Mouse (Mus musculus) lung, embryonic 15.5 days (tissue): ENCODE results near the gene Gm37596. TPM values are rescaled to one million over a fixed set of nuclear protein-coding genes. Genes with fewer than 3 reads are reported as not detected.
"Not testable (repeated sequence)": the region's sequence is repeated elsewhere in the genome, so short reads cannot be mapped to it uniquely, and the experiment has no call there.

ENCODE experiments used
- ATAC-seq: fragments of 200-750 bp; cut with Nextera tagmentation; 2 replicates; pipeline ENCODE4 v1.8.0; 2017; ENCODE audit warnings: moderate number of reproducible peaks, borderline replicate concordance; ENCODE audit not compliant: low FRiP score, low TSS enrichment; ENCODE audit errors: extremely low read depth
- H3K27ac ChIP-seq: fragments of 300-500 bp; sonication (generic); 2 replicates; pipeline ENCODE4 v1.5.1; 2015; ENCODE audit warnings: moderate library complexity, mild to moderate bottlenecking, inconsistent platforms
- H3K27me3 ChIP-seq: fragments of 300-500 bp; sonication (generic); 2 replicates; pipeline ENCODE4 v1.6.1; 2015; ENCODE audit warnings: inconsistent platforms
- H3K36me3 ChIP-seq: fragments of 300-500 bp; sonication (generic); 2 replicates; pipeline ENCODE4 v1.6.1; 2015; ENCODE audit warnings: inconsistent platforms
- H3K4me1 ChIP-seq: fragments of 300-500 bp; sonication (generic); 2 replicates; pipeline ENCODE4 v1.6.1; 2015; ENCODE audit warnings: inconsistent platforms
- H3K4me2 ChIP-seq: fragments of 300-500 bp; sonication (generic); 2 replicates; pipeline ENCODE4 v1.6.1; 2015; ENCODE audit warnings: inconsistent platforms, mild to moderate bottlenecking, moderate library complexity
- H3K4me3 ChIP-seq: fragments of 300-500 bp; sonication (generic); 2 replicates; pipeline ENCODE4 v1.5.1; 2015; ENCODE audit warnings: mild to moderate bottlenecking, inconsistent platforms
- H3K9ac ChIP-seq: fragments of 300-500 bp; sonication (generic); 2 replicates; pipeline ENCODE4 v1.6.1; 2015; ENCODE audit warnings: inconsistent platforms
- H3K9me3 ChIP-seq: fragments of 300-500 bp; sonication (generic); 2 replicates; pipeline ENCODE4 v1.6.1; 2016; ENCODE audit warnings: inconsistent platforms
- WGBS: fragments of 180-500 bp; shearing (Covaris S2); methylation state at CpG from one replicate; pipeline ENCODE4 v1.1.7; 2015; 5-methylcytosine and 5-hydroxymethylcytosine counted together
- polyA plus RNA-seq: library from polyadenylated mRNA; unstranded; fragments of >200 nt; fragmentation: Nextera tagmentation; extraction: Ambion mirVana; gene quantifications from 2 replicates; pipeline ENCODE4 v1.2.1, GENCODE M21; 2015

Gm37596 gene
- polyA plus RNA-seq: not detected in 2 replicates

DNA sequence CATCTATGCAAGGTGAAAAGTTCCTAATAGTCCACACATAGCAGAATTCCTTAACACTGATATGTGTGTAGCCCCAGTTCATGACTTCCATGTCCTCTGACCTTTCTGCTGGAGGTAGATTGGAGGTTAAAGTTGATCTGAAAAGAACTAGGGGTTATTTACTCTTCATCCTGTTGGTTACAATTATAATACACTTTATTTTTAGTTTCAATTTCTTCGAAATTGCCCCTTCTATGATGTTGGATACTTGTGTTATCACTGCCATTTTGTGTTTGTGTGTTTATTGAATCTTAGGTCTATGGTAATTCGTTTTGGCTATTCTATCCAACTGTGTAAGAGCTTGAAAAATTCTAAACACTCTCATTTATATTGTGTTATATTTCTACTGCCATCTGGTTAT is at the start of gene Gm37596:
Gene Gm37596, minus strand, starts transcription at position 101 of the 400 bp plus-strand sequence.
- H3K4me1 ChIP-seq, H3K36me3 ChIP-seq: not testable (repeated sequence)
- WGBS: 56% methylated on average over 1 of the region's 2 CpGs

DNA sequence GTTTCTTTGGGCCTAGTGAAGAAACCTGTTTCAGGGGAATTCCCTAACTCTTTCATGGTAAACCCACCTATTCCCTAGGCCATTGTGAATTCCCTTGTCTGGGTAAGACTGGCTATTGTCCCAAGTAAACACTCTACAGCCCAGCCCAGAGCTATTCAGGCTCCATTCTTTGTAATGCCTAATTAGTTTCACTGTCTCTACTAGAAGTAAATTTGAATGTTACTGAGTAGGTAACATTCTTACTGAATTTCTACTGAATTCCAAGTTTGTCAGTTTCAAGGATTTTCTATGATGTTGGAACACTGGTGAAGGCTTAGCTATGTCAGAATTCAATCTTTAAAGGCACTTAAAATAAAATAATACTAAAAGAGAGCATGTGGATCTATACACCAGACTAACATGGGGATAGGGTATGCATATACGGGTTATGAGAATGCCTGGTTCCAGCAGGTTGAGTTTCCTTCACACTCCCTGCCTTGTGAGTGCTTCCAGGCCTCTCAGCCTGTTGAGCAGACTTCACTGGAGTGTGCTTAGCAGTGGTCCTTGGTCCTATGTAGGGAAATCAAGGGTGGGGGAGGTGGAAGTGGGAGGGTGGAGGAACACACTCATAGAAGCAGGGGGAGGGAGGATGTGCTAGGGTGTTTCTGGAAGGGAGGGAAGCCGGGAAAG is 16.2 kb upstream of the Gm37596 start:
- not testable (repeated sequence) for H3K27me3 ChIP-seq, H3K4me1 ChIP-seq, H3K36me3 ChIP-seq, H3K9ac ChIP-seq, H3K4me3 ChIP-seq, H3K27ac ChIP-seq, H3K4me2 ChIP-seq, ATAC-seq, H3K9me3 ChIP-seq
- 80% methylated on average over 2 of the region's 2 CpGs for WGBS

More for the DNA sequence above, at the start of gene Gm37596:
- not testable (repeated sequence) for H3K9me3 ChIP-seq, H3K27me3 ChIP-seq, H3K27ac ChIP-seq, H3K4me3 ChIP-seq, H3K9ac ChIP-seq, H3K4me2 ChIP-seq, ATAC-seq

DNA sequence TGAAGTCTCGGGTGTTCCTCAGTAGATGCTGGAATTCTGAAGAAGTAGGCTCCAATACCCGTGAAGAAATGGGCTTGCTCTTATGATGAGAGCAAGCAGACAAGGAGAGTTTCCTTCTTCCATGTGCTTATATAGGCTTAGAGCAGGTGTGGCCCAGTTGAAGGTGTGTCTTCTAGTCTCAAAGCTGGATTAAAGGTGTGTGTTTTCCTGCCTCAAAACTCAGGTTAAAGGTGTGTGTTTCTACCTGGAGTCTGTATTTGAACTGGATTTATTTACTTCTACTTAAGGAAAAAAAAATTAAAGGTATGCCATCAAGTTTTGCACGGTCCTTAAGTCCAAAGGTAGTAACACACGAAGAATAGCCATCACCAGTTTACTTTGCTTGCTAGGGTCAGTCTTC is 16.7 kb downstream of the Gm37596 start, which contains the start of gene Tdpoz1:
Gene Tdpoz1, minus strand, starts transcription at position 101 of the 400 bp plus-strand sequence.
- not testable (repeated sequence) for H3K4me1 ChIP-seq, H3K4me2 ChIP-seq, ATAC-seq, H3K9ac ChIP-seq, H3K27ac ChIP-seq, H3K4me3 ChIP-seq, H3K36me3 ChIP-seq, H3K9me3 ChIP-seq, H3K27me3 ChIP-seq
- 66% methylated on average over 3 of the region's 4 CpGs for WGBS

DNA sequence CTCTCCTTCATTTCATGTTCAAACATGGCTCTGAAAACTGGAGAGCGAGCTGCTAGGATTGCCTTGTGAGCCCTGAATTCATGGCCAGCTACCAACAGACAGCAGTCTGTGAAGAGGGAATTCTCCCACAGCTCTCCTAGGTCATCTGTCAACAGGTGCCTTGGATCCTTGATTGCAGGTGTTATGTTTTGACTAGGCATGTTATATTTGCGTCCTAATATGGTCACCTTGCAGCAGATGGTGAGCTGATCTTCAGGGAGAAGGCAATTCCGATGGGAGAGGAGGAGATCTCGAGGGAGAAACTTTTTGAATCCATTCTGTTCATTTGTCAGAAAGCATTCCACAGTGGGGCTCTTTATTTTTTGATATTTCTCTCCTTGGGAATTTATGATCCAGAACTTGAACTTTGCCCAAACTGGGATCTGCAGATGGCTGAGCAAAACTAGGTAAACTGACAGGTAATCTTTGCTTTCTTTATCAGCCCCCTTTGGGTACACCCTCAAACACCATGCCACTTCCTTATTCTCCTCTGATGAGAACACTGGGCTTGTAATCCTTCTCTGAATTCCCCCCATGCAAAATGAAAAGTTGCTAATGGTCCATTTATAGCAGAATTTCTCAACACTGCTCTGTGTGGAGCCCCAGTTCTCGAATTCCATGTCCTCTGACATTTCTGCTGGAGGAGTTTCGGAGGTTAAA is 21.9 kb downstream of the Gm37596 start:
- H3K27ac ChIP-seq, H3K4me3 ChIP-seq, ATAC-seq, H3K27me3 ChIP-seq, H3K9ac ChIP-seq, H3K36me3 ChIP-seq, H3K9me3 ChIP-seq, H3K4me1 ChIP-seq, H3K4me2 ChIP-seq: not testable (repeated sequence)
- 71% methylated on average over 5 of the region's 6 CpGs for WGBS

DNA sequence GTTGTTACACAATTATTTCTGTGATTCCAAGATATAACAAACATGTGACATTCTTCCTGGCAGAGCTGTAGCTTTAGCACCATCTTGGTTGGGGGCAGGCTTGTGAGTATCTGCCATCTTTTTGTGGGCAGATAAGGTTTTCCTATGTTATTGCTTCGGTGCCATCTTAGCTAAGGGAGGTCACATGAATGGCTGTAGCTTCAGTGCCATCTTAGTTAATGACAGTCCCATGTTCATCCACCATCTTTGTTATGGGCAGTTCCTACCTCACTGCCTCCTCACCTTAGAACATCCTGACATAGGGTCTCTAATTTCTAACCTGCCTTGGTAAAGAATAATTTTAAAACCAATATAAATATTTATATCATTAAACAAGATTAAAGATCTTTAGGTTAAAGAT is 38.6 kb downstream of the Gm37596 start:
- no peak overlapping the region for H3K4me2 ChIP-seq
- H3K4me1 ChIP-seq: no peaks in the 10 kb centered on the region
- no peaks in the 10 kb centered on the region for H3K27me3 ChIP-seq
- H3K9ac ChIP-seq: no peak overlapping the region
- ATAC-seq: no peak
- no peaks in the 10 kb centered on the region for H3K36me3 ChIP-seq
- H3K27ac ChIP-seq: no peak overlapping the region
- H3K9me3 ChIP-seq: no peaks in the 10 kb centered on the region
- WGBS: 68% methylated on average over 1 of the region's 1 CpGs
- H3K4me3 ChIP-seq: no peak overlapping the region

DNA sequence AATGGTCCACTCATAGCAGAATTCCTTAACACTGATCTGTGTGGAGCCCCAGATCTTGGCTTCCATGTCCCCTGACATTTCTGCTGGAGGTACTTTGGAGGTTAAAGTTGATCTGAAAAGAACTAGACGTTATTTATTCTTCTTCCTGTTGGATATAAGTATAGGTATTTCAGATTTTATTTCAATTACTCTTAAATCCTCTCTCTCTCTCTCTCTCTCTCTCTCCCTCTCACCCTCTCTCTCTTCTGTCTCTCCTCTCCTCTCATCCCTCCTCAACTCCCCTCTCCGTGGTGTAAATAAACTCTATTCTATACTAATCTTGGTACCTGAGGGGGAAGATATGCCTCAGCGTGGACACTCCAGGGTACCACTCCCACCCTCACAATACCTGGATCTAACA is 40.3 kb downstream of the Gm37596 start, which contains the start of gene Tdpoz2:
Gene Tdpoz2, minus strand, starts transcription at position 101 of the 400 bp plus-strand sequence.
- Histone ChIP-seq H3K36me3 (no peaks in the 10 kb centered on the region), H3K4me1 (no peaks in the 10 kb centered on the region), H3K27ac (no peak within 1 kb of the TSS), H3K4me2 (no peak within 1 kb of the TSS), H3K9ac (no peak within 1 kb of the TSS), H3K9me3 (no peaks in the 10 kb centered on the region), H3K27me3 (no peaks in the 10 kb centered on the region), H3K4me3 (no peak within 1 kb of the TSS)
- ATAC-seq: no peak
- 67% methylated on average over 3 of the region's 3 CpGs for WGBS

Other genes with a start within 250 kb of the Gm37596 start
- gene Tchhl1, start 224.3 kb downstream of the Gm37596 start, polyA plus RNA-seq: not detected in 2 replicates
- gene S100a11, start 172.6 kb downstream of the Gm37596 start, polyA plus RNA-seq: 1,226 and 1,272 TPM in 2 replicates
- 277 and 280 TPM in 2 replicates for gene S100a10, start 138.0 kb downstream of the Gm37596 start, polyA plus RNA-seq
- not detected in 2 replicates for gene Tdpoz2, start 40.4 kb downstream of the Gm37596 start, polyA plus RNA-seq
- not detected in 2 replicates for gene Tdpoz1, start 16.8 kb downstream of the Gm37596 start, polyA plus RNA-seq
- not detected in 2 replicates for gene Gm5773, start 79.9 kb upstream of the Gm37596 start, polyA plus RNA-seq
- not detected in 2 replicates for gene Tdpoz4, start 103.3 kb upstream of the Gm37596 start, polyA plus RNA-seq
- not detected in 2 replicates for gene Tdpoz3, start 132.9 kb upstream of the Gm37596 start, polyA plus RNA-seq